Mouse (Mus musculus) limb, embryonic 14.5 days (tissue): ENCODE data around the gene Klhl36. TPM values are rescaled to one million over a fixed set of nuclear protein-coding genes. Genes with fewer than 3 reads are reported as not detected.
A peak's percentile ranks its signal among the peaks of the same experiment; 100 is the strongest.

Experiments used
- ATAC-seq: fragments of 200-750 bp; cut with Nextera tagmentation; 2 replicates; pipeline ENCODE4 v1.8.0; 2017; ENCODE audit warnings: low read depth, moderate number of reproducible peaks, moderate TSS enrichment; ENCODE audit not compliant: low FRiP score
- DNase-seq: peaks from one replicate; pipeline ENCODE4 v3.0.0-alpha.2; 2015; ENCODE audit warnings: low spot score
- H3K27ac ChIP-seq: fragments of 300-500 bp; sonication (generic); replicated peaks from 2 replicates; pipeline ENCODE4 v1.5.1; 2014; ENCODE audit warnings: low read depth, mild to moderate bottlenecking, low read length, moderate library complexity, mixed read lengths
- H3K27me3 ChIP-seq: fragments of 300-500 bp; sonication (generic); 2 replicates; pipeline ENCODE4 v1.6.1; 2014; ENCODE audit warnings: low read length, mixed read lengths; ENCODE audit not compliant: control insufficient read depth, insufficient read depth
- H3K36me3 ChIP-seq: fragments of 300-500 bp; sonication (generic); 2 replicates; pipeline ENCODE4 v1.6.1; 2014; ENCODE audit warnings: mild to moderate bottlenecking, low read length, moderate library complexity, mixed read lengths; ENCODE audit not compliant: control insufficient read depth, insufficient read depth
- H3K4me1 ChIP-seq: fragments of 300-500 bp; sonication (generic); 2 replicates; pipeline ENCODE4 v1.6.1; 2014; ENCODE audit warnings: antibody characterized with exemption, low read length, mixed read lengths; ENCODE audit not compliant: control insufficient read depth, insufficient read depth
- H3K4me2 ChIP-seq: fragments of 300-500 bp; sonication (generic); replicated peaks from 2 replicates; pipeline ENCODE4 v1.6.1; 2014; ENCODE audit warnings: low read depth, mild to moderate bottlenecking, low read length, moderate library complexity; ENCODE audit not compliant: severe bottlenecking
- H3K4me3 ChIP-seq: fragments of 300-500 bp; sonication (generic); replicated peaks from 2 replicates; pipeline ENCODE4 v1.5.1; 2014; ENCODE audit warnings: low read length
- H3K9ac ChIP-seq: fragments of 300-500 bp; sonication (generic); 2 replicates; pipeline ENCODE4 v1.6.1; 2014; ENCODE audit warnings: mild to moderate bottlenecking, low read depth, low read length, moderate library complexity; ENCODE audit not compliant: severe bottlenecking
- H3K9me3 ChIP-seq: fragments of 300-500 bp; sonication (generic); 2 replicates; pipeline ENCODE4 v1.6.1; 2016; ENCODE audit warnings: low read length; ENCODE audit not compliant: control insufficient read depth
- POLR2A ChIP-seq: fragments of 200-500 bp; IDR thresholded peaks from 2 replicates; pipeline ENCODE4 v1.8.0; 2012; ENCODE audit warnings: inconsistent platforms, mild to moderate bottlenecking, moderate library complexity, borderline replicate concordance; ENCODE audit not compliant: insufficient read depth, insufficient read length; ENCODE audit errors: extremely low read depth
- WGBS: fragments of 180-500 bp; shearing (Covaris S2); extraction: QIAGEN DNeasy Blood & Tissue Kit; methylation state at CpG from one replicate; pipeline ENCODE4 v1.1.7; 2014; 5-methylcytosine and 5-hydroxymethylcytosine counted together
- polyA plus RNA-seq, 2 experiments: library from polyadenylated mRNA; depleted of rRNA in 1 of 2; stranded (reverse) in 1 of 2; unstranded in 1 of 2; fragments of >200 nt; fragmentation: Nextera tagmentation in 1 of 2; extraction: Ambion mirVana in 1 of 2; gene quantifications; 2 replicates each; pipeline versions ENCODE4 v1.2.1 to v1.2.3; 2012 to 2014

The Klhl36 gene
- polyA plus RNA-seq, 2 experiments, result 9.1 to 12.1 TPM

- no peak overlapping the region for H3K27ac ChIP-seq
- H3K4me3 ChIP-seq, result no peak overlapping the region
- DNase-seq, result no peak
- no peaks in the 10 kb centered on the region for H3K36me3 ChIP-seq
- WGBS, result 48% methylated on average over 16 of the region's 16 CpGs
- no peak overlapping the region for H3K4me2 ChIP-seq
- H3K27me3 ChIP-seq, result no peaks in the 10 kb centered on the region
- peaks cover 28% of the 10 kb centered on the region for H3K4me1 ChIP-seq
- peak; percentile 41; the same call in 1 of the 2 replicates for ATAC-seq
- no peaks in the 10 kb centered on the region for H3K9me3 ChIP-seq
- no peak for TF ChIP-seq POLR2A
- H3K9ac ChIP-seq, result no peak overlapping the region
Observed at GRCm38 (mm10) chr8:119829870-119830580, 32.0 kb upstream of the Klhl36 start.

DNA sequence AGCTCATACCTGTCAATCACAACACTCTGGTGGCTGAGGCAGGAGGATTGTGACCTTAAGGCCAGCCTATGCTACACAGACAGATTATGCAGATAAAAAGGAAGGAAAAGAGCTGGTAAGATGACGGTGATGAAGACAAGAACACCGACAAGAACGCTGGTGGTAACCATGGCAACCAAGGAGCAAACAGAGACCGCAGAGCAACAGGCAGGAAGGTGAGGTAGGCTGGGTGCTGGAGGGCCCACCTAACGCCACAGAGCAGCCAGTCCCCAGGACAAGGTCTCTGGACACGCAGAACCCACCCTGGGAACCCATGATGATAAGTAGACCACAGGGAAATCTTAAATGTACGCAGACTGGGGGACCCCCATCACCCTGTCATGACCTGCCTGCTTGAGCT lies 31.5 kb upstream of the Klhl36 start:
- no peaks in the 10 kb centered on the region for H3K27me3 ChIP-seq
- no peak overlapping the region for H3K4me3 ChIP-seq
- no peak for TF ChIP-seq POLR2A
- H3K4me2 ChIP-seq, result no peak overlapping the region
- no peak for ATAC-seq
- no peak overlapping the region for H3K9ac ChIP-seq
- WGBS, result 74% methylated on average over 7 of the region's 7 CpGs
- H3K4me1 ChIP-seq, result peaks cover 28% of the 10 kb centered on the region
- no peak for DNase-seq
- H3K9me3 ChIP-seq, result no peaks in the 10 kb centered on the region
- no peak overlapping the region for H3K27ac ChIP-seq
- H3K36me3 ChIP-seq, result no peaks in the 10 kb centered on the region

DNA sequence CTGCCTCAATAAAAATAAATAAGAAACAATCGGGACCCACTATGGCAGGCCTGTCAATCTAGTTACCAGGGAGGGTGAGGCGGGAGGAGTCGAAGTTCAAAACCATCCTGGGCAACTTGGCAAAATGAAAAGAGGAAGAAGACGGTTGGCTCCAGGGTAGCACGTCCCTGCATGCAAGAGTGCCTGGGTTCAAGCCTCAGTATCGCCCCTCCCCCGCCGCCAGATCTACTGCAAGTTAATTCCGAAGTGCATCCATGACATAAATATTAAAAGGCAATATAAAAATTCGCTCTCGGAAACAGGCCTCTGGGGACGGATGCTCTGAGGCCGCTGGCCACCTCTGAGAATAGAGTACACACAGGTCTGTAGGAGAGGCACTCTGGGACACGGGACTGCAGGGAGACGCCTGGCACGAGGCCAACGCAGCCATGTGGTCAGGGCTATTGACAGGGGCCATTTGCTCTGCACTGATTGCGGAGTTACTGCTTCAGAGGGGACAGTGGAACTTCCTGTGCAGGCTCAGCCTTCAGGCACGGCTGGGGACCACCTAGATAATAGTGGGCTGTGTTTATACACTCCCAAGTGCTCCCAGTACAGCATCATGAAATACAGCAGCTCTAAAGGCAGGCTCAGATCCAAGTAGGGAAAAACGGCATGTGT lies 30.6 kb upstream of the Klhl36 start:
- Histone ChIP-seq H3K9me3 (no peaks in the 10 kb centered on the region), H3K27me3 (no peaks in the 10 kb centered on the region), H3K36me3 (no peaks in the 10 kb centered on the region), H3K4me2 (peak overlapping the region; percentile 8), H3K9ac (no peak overlapping the region), H3K4me3 (no peak overlapping the region), H3K4me1 (peaks cover 28% of the 10 kb centered on the region), H3K27ac (0 out of 2 replicates have a peak overlapping the region, but pooled peaks have one; percentile 28)
- DNase-seq, result peak; percentile 58
- peak; percentile 42 for ATAC-seq
- 26% methylated on average over 20 of the region's 20 CpGs for WGBS
- TF ChIP-seq POLR2A, result no peak

- peak overlapping the region; percentile 8 for H3K4me2 ChIP-seq
- no peaks in the 10 kb centered on the region for H3K27me3 ChIP-seq
- H3K4me3 ChIP-seq, result no peak overlapping the region
- TF ChIP-seq POLR2A, result no peak
- no peak overlapping the region for H3K9ac ChIP-seq
- DNase-seq, result no peak
- H3K36me3 ChIP-seq, result 0 out of 2 replicates have a peak, but pooled peaks cover 3% of the 10 kb centered on the region
- WGBS, result 47% methylated on average over 7 of the region's 7 CpGs
- peaks cover 28% of the 10 kb centered on the region for H3K4me1 ChIP-seq
- no peaks in the 10 kb centered on the region for H3K9me3 ChIP-seq
- H3K27ac ChIP-seq, result 0 out of 2 replicates have a peak overlapping the region, but pooled peaks have one; percentile 28
- no peak for ATAC-seq
Observed at GRCm38 (mm10) chr8:119832101-119832617, 29.9 kb upstream of the Klhl36 start.

GRCm38 (mm10) chr8:119832931-119833330 lies 29.1 kb upstream of the Klhl36 start:
- ATAC-seq (no peak), DNase-seq (no peak)
- Histone ChIP-seq H3K27ac (no peak overlapping the region), H3K4me3 (no peak overlapping the region), H3K36me3 (0 out of 2 replicates have a peak, but pooled peaks cover 4% of the 10 kb centered on the region), H3K27me3 (no peaks in the 10 kb centered on the region), H3K9me3 (no peaks in the 10 kb centered on the region), H3K9ac (no peak overlapping the region), H3K4me2 (no peak overlapping the region), H3K4me1 (peaks cover 29% of the 10 kb centered on the region)
- 30% methylated on average over 5 of the region's 5 CpGs for WGBS
- no peak for TF ChIP-seq POLR2A
